Mouse (Mus musculus) adrenal gland, postnatal 25 days (tissue): ENCODE data around the gene Plac8. TPM values are rescaled to one million over a fixed set of nuclear protein-coding genes. Genes with fewer than 3 reads are reported as not detected.
A peak's percentile ranks its signal among the peaks of the same experiment; 100 is the strongest.

Source experiments
- DNase-seq: peaks from one replicate; pipeline ENCODE4 v3.0.0; 2021; ENCODE audit warnings: mixed read lengths
- long read RNA-seq: library from polyadenylated mRNA; stranded (forward); transcript quantifications from one replicate; pipeline ENCODE4 v2.0.0, GENCODE M21; 2021
- total RNA-seq: library from RNA; stranded (reverse); gene quantifications from 2 replicates; pipeline ENCODE4 v1.2.3, GENCODE M21; 2021

Plac8 gene
- total RNA-seq = 5.5 and 9.6 TPM in 2 replicates
- long read RNA-seq, partial matches to known transcripts = 0 of 1 reads
- long read RNA-seq, other reads (novel, unspliced or antisense) = 0 of 1 reads

DNA sequence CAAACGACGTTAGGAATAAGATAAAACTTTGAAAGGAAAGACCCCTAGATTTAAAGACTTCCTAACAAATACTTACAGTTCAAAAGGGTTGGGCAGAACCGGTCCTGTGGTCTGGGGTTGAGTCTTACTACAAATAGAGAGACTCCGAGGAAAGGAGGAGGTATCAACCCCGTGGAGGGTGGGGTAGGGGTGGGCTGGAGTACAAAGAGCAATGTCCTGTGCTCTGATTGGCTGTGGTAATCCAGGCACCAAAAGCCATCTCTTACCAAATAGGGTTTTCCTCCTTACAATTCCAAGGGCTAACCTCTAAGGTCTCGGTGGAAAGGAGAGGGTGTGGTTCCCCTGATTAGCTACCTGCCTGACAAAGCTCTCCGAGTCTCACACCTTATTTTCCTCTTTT lies at the start of gene Plac8:
Plac8 (minus strand) TSS at position 177 of the 400 bp plus-strand sequence.
- no peak for DNase-seq

- DNase-seq = no peak
Observed at GRCm38 (mm10) chr5:100620952-100621351, 48.9 kb upstream of the Plac8 start.

DNA sequence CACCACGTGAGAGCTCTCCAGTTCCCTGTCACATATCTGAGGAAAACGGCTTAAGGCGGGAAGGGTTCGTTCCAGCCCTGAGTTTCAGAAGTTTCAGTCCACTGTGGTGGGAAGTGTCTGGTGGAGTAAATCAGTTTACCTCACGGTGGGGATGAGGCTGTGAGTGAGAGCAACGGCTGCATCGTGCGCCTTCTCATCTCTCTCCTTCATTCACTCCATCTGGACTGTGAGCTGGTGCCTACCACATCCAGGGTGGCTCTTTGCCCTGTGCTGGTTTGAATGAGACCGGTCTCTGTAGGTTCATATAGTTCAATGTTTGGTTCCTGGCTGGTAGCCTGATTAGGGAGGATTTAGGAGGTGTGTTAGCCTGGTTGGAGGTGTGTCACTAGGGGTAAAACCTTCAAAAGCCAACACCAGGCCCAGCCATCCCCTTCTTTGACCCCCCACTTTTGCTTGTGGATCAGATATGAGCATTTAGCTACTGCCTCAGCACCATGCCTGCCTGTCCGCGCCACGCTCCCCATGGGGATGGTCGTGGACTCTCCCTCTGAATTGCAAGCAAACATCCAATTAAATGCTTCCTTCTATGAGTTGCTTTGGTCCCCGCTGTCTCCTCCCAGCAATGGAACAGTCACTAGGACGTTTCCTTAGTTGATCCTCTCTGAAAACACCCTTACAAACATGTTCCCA lies 47.7 kb upstream of the Plac8 start:
- DNase-seq = no peak

GRCm38 (mm10) chr5:100613896-100614768 lies 42.1 kb upstream of the Plac8 start:
- no peak for DNase-seq

DNA sequence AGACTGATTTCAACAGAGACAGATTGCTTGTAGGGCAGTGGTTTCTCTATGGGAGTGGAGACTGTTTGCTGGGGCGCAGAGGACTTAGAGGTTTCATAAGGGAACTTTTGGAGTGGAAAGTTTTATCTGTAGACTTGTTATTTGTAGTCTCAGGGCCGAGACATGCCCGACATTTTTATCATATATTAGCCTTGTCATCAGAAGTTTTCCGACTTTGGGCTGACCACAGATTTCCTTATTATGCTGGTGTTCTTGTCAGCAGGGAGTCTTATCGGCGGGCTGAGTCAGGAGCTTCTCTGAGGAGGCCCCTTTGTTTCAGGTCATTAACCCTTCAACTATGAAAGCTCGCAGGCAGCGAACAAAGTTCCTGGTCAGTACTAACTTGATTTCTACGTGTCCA lies 35.8 kb upstream of the Plac8 start:
- no peak for DNase-seq

- no peak for DNase-seq
Observed at GRCm38 (mm10) chr5:100607090-100607762, 35.2 kb upstream of the Plac8 start.

DNA sequence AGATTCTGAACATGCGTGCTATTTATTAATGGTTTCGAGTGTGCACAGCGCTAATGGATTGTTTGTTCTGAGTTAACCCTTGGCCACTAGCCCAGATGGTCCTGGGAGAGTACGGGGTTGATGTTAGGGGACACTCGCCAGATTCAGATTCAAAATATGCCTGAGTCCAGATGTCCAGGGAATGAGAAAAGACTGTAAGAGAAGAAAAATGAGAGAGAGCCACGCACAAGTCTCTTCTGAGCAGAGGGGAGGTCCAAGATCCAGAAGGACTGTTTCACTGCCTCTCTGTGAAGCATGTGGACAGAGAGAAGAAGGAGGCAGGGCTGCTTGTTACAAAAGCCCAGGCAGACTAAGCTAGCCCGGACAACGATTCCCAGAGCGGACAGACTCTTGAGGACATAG lies 33.8 kb upstream of the Plac8 start:
- DNase-seq = peak; percentile 21

- no peak for DNase-seq
Observed at GRCm38 (mm10) chr5:100604061-100604460, 32.0 kb upstream of the Plac8 start.

DNA sequence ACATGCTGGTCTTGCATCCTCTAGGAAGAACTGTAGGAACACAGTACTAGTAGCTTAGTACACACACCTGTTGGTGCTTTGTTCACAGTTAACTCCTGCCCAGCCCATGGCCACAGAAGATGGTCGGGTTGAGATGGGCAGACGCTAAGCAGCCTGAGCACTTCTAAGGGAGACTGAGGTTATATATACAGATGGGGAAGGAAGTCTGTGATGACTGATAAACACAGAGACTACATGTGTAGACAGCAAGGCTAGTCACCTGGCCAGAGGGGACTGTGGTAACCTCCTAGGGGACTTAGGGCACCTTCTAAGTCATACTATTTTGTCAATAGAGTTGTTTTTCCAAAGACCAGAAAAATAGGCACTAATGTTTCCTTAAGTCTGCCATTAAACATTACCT lies 29.8 kb upstream of the Plac8 start:
- no peak for DNase-seq

DNA sequence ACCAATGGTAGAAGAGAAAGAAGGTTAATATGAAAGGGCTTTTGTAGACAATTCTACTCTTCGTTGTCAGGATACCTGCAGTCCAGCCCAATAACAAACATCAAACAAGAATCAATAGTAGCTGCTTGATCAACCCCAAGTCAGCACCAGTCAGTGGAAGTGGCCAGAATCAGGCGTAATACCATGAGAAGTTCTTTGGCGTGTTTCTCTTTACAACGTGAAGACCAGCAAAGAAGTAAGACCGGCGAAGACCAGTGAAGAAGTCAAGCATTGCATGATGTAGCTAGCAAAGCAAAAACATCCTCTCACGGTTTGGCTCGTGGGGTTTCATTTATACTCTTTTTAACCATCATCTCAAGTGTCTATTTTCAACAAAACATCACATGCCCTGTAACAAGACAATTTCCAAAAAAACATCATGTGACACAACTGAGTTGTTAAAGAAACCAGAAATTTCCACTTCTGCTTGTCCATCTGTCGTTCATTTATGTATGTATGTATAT lies 27.0 kb upstream of the Plac8 start:
- no peak for DNase-seq

DNA sequence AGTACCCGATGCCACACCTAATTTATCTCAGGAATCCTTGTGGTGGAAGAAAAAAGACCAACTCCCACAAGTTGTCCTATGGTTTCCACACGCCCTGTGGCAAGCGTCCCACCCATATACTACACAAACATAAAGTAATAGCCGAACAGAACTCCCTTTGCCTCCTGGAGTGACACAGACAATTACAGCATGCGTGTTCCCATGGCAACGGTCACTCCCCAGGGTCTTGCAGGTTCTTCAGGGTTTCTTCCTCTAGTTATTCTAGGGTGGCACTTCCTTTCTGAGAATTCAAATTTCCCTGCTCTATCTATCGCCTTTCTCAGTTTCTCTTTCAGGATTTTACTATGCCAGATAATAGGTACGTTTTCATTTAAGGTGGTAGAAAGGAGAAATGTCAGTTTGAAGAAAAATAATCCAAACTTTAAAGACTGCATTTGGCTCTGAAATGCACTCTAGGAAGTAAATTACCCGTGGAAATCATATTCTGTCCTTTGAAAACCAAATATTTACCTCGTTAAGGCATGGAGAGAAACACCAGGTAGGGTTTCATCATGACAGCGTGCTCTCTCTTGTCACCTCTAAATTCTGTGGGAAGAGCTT lies 25.9 kb upstream of the Plac8 start:
- DNase-seq = no peak

DNA sequence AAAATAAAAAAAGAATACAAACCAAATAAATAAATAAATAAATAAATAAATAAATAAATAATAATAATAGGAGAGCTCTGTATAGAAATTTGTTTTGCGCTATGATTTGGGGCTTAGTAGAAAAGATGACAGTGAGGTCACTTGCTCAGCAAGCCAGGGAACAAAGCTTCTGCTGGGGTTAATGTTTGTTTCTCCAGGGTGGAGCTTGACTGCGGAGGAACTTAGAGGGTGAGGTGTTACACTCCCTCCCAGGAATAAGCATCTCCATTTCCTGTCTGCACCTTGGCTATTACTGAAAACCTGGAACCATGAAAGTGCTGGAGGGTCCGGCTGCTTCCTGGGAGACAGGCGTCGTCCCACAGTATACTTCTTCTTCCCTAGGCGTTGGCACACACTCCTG lies 24.0 kb upstream of the Plac8 start:
- no peak for DNase-seq

- no peak for DNase-seq
Observed at GRCm38 (mm10) chr5:100594803-100595467, 22.9 kb upstream of the Plac8 start.

DNA sequence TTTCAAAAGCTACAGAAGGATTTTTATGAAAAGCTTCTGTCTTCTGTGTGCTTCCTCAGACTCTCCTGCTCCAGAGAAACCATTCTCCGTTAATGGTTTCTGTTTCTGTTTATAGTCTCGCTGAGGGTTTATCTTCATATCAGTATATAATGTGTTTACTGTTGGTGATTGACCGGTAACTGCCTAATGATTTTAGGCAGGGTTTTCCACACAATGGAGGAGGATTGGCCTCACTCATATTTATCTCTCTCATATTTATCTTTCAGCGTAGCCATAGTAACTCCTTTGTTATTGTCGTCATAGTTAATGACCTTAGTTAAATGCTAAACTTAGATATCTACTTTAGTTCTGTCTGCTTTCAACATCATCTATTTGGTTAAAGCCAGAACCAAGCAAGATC lies 18.5 kb upstream of the Plac8 start:
- no peak for DNase-seq

DNA sequence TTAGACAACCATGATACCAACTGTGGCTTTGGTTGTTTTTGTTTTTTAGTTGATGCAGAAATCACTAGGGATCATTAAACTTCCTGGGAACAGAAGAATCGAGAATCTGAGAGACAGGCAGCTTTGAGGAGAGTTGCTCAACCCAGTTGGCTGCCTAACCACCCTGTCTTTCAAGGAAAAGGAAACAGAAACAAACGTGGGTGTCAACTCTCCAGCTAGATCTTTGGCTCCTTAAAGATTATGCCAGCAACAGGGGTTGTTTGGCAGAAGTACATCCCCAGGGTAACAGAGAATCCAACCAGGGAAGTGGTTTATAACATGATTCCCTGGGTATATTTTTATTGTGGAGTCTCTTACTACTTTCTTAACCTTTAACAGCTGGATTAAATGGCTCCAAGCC lies 15.6 kb upstream of the Plac8 start:
- no peak for DNase-seq

GRCm38 (mm10) chr5:100587136-100587535 lies 15.1 kb upstream of the Plac8 start:
- DNase-seq = no peak

DNA sequence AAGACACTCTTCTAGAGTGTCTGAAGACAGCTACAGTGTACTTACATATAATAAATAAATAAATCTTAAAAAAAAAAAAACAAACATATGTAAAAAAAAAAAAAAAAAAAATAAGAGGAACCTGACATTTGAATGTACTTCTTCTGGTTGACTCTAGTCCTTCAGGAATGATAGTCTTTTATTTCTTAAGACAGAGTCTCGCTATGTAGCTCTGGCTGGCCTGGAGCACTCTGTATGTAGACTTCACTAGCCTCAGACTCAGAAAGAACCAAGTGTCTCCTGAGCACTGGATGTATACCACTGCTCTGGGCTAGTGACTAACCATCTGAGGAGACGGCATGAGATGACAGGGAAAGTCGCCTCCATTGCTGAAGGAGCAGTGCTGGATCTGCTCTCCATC lies 13.6 kb upstream of the Plac8 start:
- DNase-seq = no peak

DNA sequence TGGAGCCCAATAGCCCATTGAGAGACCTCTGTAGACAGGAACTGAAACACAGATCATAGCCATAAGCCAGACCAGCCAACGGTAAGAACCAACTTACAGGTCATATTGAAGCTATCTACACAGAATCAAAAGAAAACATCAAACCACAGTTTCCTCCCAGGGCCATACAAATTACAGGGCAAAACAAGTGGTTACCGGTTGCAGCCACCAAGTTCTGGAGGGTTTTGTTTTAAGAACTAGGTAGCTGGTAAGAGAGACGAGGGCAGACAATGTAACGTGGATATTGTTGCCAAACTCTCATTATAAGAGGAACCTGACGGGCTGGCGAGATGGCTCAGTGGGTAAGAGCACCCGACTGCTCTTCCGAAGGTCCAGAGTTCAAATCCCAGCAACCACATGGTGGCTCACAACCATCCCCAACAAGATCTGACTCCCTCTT lies 13.2 kb upstream of the Plac8 start:
- no peak for DNase-seq

DNA sequence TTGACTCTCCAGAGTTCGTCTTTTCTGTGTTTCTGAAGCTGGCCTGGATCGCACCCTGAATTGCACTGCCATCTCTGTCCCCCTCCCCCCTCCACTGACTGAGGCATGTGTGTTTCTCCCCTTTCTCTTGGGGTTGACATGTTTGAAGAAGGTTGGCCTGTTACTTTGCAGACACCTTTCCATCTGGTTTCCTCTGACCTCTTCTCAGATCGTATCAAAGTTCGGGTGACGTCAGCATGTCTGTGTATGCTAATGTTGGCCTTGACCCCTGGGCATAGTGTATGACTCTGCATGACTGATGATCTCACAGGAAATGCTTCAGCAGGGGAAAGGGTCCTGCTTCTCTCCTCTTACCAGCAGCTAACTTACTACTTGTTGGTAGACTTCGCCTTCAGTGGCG lies 11.0 kb upstream of the Plac8 start:
- DNase-seq = no peak

DNA sequence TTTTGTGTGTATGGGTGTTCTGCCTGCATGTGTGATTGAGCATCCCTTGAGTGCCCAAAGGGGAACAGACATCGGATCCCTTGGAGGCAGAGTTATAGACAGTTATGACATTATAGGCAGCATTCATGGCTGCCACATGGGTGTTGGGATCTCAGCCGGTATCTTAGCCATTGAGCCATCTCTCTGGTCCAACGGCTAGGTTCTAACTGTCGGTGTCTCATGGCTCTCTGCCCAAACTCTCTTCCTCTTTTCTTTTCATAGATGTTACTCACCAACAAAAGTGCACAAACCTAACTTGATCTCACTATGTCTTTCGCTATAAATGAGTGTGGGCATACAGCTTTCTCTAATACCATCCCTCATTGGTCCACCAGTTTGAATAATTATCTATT lies 10.4 kb upstream of the Plac8 start:
- no peak for DNase-seq

DNA sequence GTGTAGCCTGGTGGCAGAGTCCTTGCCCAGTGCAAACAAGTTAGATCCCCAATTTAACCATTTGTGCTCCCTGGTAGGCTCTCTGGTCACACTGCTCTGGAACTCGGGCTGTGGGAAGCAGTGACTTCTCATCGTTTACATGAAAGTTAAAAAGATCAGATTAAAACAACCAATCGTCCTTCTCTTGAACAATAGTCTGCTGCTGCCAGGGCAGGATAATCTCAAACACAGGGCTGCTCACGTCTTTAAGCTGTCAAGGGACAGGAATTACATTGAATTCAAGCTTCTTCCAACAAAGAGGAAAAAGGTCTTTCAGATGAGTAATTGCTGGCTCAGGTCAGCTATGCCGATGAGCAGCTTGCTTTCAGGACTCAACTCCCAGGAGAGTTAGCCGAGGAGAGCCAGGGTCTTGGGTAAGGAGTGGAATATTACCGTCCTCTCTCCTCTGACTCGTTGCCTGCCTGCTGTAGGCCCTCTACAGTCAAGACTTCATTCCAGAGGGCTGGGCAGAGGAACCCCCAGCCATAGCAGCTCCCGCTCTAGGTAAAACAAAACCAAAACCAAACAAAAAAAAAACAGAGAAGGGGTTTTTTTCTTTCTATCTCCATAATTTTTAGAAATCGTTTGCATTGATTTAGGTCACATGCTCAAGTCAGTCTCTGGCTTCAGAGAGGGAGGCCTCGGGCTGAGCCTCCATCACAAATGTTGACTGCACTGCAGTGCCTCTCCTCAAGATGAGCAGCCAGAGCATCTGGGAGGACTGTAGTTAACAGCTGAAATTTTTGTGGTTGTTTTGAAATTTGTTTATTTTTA lies 9.8 kb upstream of the Plac8 start:
- no peak for DNase-seq
